Mouse (Mus musculus): Measurements from ENCODE around the gene Slc35b1. TPM values are rescaled to one million over a fixed set of nuclear protein-coding genes. Genes with fewer than 3 reads are reported as not detected.

The Slc35b1 gene
- 10 to 100 TPM; 88.8 to 95.5 TPM for polyA plus RNA-seq (2017; shearing (Covaris generic))

DNA sequence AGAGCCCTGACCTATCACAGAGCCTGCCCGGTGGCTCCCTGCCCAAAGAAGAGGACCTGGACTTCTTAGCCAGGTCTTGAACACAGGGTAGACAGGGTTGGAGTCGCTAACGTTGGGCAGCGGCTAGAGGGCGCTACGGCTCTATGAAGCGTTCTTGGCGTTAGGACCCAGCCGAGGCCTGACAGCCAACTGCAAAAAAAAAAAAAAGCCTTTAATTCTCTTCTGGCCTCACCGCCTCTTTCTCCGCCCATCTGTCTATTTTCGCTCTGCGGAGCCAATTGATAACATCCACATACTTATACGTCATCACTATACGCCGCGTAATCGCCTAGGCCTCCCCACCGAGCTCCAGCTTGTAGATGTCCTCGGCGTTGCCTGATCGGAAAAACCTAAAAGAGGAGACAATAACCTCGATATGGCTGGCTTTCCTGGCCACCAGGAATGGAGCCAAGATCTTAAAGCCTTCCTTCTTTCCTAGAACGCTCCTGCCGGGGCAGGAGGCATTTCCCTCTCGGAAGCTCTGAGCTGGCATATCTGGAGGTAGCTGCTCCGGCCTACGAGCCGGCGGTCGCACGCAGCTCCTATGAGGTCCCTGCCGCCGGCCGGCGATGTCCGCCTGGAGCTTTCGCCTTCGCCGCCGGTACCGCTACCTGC lies at the start of gene Slc35b1:
Gene Slc35b1 (plus strand): TSS at position 374 of the 654 bp plus-strand sequence.

DNA sequence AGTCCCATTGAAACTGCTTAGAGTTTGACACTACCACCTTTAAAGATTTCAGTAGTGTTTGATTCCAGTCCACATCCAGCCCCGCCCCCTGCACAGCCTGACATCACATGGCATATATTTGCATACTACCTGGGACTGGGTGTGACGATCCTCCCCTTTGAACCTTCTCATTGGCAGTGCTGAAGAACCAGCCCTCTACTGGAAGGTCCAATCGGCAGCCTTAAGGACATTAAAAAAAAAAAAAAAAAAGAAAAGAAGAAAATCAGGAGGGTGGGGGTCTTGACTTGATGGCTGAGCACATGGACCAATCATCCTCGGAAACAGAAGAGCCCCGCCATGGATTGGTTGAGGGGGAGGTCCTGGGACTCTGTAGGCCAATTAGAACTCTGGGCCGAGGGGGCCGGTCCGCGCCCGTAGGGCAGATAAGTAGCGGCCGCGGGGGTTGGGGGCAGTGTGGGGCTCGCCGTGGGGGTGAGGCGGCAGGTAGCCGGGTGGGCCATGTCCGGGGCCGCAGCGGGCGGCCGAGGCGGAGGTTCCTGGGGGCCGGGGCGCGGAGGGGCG lies 47.8 kb upstream of the Slc35b1 start, which contains the start of gene Fam117a:
Gene Fam117a (plus strand): TSS at position 451 of the 561 bp plus-strand sequence.

DNA sequence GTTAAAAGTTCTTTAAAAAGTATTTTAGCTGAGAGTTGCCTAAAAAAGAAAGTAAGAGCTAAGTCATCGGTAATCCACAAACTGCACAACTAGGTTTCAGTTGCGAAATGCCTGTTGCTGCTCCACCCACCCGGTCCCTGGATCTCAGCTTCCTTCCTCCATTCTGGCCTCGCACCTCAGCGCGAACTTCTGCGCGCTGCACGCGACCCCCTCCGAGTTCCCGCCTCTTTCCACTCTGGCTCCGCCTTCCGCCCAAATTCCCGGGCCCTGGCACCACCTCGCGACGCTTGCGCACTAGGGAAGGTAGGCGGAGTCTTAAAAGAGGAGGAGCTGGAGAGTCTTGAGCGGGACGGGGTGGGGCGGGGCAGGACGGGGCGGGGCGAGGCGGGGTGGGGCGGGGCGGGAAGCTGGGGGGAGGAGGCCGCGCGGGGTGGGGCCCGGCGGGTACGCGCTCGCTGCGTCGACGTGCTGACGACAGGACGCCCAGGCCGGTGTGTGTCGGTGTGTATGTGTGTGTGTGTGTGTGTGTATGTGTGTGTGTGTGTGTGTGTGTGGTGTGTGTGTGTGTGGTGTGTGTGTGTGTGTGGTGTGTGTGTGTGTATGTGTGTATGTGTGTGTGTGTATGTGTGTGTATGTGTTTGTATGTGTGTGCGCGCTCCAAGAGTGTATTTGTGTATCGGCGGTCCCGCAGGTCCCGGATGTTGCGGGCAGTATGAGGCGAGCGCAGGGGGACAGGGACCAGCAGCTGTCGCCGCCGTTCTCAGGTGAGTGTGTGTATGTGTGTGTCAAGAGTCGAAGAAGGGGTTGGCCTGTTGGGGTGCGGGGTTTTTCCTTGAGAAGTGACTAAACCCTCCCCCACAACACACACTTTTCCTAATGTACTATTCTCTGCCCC lies 29.4 kb downstream of the Slc35b1 start, which contains the start of gene Spop:
Gene Spop (plus strand): TSS at position 440 of the 895 bp plus-strand sequence.

Other genes with a start within 250 kb of the Slc35b1 start
- gene Dlx4, start 238.4 kb upstream of the Slc35b1 start, polyA plus RNA-seq (2017; shearing (Covaris generic)) = under 1 TPM in 1 of 2 experiments, not detected in 1; 0.55 TPM
- under 1 TPM in 1 of 2 experiments, not detected in 1; 0.32 TPM for gene Tac4, start 123.2 kb upstream of the Slc35b1 start, polyA plus RNA-seq (2017; shearing (Covaris generic))
- 10 to 100 TPM; 85.0 to 89.5 TPM for gene Kat7, start 74.4 kb upstream of the Slc35b1 start, polyA plus RNA-seq (2017; shearing (Covaris generic))
- gene Fam117a, start 47.7 kb upstream of the Slc35b1 start, polyA plus RNA-seq (2017; shearing (Covaris generic)) = 10 to 100 TPM; 34.7 to 44.1 TPM
- 100 to 1,000 TPM; 135 to 154 TPM for gene Spop, start 29.4 kb downstream of the Slc35b1 start, polyA plus RNA-seq (2017; shearing (Covaris generic))
- gene Nxph3, start 129.9 kb downstream of the Slc35b1 start, polyA plus RNA-seq (2017; shearing (Covaris generic)) = not detected
- not detected for gene Ngfr, start 203.0 kb downstream of the Slc35b1 start, polyA plus RNA-seq (2017; shearing (Covaris generic))

All from activated CD4-positive, CD25-positive, alpha-beta regulatory T cell (primary cell).